Mouse (Mus musculus): ENCODE results near the gene H2-T3. TPM values are rescaled to one million over a fixed set of nuclear protein-coding genes. Genes with fewer than 3 reads are reported as not detected.

Gene H2-T3
- polyA plus RNA-seq, 1 experiment = not detected

GRCm38 (mm10) chr17:36215586-36215985 is 25.5 kb upstream of the H2-T3 start:
- no peak overlapping the region for H3K4me3 ChIP-seq (ENCODE audit: insufficient read depth, low read length)
- H3K4me1 ChIP-seq (ENCODE audit: control insufficient read depth, insufficient read depth, low read length) = no peaks in the 10 kb centered on the region

GRCm38 (mm10) chr17:36206846-36207245 is 16.8 kb upstream of the H2-T3 start:
- TF ChIP-seq POLR2A (IDR thresholded peaks at IDR 0.05; ENCODE audit: low read depth, low read length) = no peak
- TF ChIP-seq CTCF (IDR thresholded peaks at IDR 0.05; ENCODE audit: borderline replicate concordance, insufficient read depth, low read length) = no peak

More at GRCm38 (mm10) chr17:36215586-36215985, 25.5 kb upstream of the H2-T3 start:
- H3K27ac ChIP-seq (ENCODE audit: insufficient read depth, low read length) = no peak overlapping the region
- TF ChIP-seq POLR2A (IDR thresholded peaks at IDR 0.05; ENCODE audit: low read depth, low read length) (no peak), CTCF (IDR thresholded peaks at IDR 0.05; ENCODE audit: borderline replicate concordance, insufficient read depth, low read length) (no peak)

GRCm38 (mm10) chr17:36205862-36206261 is 15.8 kb upstream of the H2-T3 start:
- no peak for TF ChIP-seq CTCF (IDR thresholded peaks at IDR 0.05; ENCODE audit: borderline replicate concordance, insufficient read depth, low read length)
- Histone ChIP-seq H3K27ac (ENCODE audit: insufficient read depth, low read length) (no peak overlapping the region), H3K4me3 (ENCODE audit: insufficient read depth, low read length) (peak overlapping the region; percentile 40), H3K4me1 (ENCODE audit: control insufficient read depth, insufficient read depth, low read length) (no peaks in the 10 kb centered on the region)

More at GRCm38 (mm10) chr17:36206846-36207245, 16.8 kb upstream of the H2-T3 start:
- no peaks in the 10 kb centered on the region for H3K4me1 ChIP-seq (ENCODE audit: control insufficient read depth, insufficient read depth, low read length)
- no peak overlapping the region for H3K4me3 ChIP-seq (ENCODE audit: insufficient read depth, low read length)
- no peak overlapping the region for H3K27ac ChIP-seq (ENCODE audit: insufficient read depth, low read length)

- H3K4me1 ChIP-seq (ENCODE audit: control insufficient read depth, insufficient read depth, low read length) = no peaks in the 10 kb centered on the region
- TF ChIP-seq POLR2A (IDR thresholded peaks at IDR 0.05; ENCODE audit: low read depth, low read length) = no peak
- TF ChIP-seq CTCF (IDR thresholded peaks at IDR 0.05; ENCODE audit: borderline replicate concordance, insufficient read depth, low read length) = no peak
- no peak overlapping the region for H3K27ac ChIP-seq (ENCODE audit: insufficient read depth, low read length)
- peak overlapping the region; percentile 40 for H3K4me3 ChIP-seq (ENCODE audit: insufficient read depth, low read length)
These were observed 15.4 kb upstream of the H2-T3 start for GRCm38 (mm10) chr17:36205456-36205855.

- Histone ChIP-seq H3K4me3 (ENCODE audit: insufficient read depth, low read length) (no peak overlapping the region), H3K27ac (ENCODE audit: insufficient read depth, low read length) (no peak overlapping the region), H3K4me1 (ENCODE audit: control insufficient read depth, insufficient read depth, low read length) (no peaks in the 10 kb centered on the region)
- no peak for TF ChIP-seq CTCF (IDR thresholded peaks at IDR 0.05; ENCODE audit: borderline replicate concordance, insufficient read depth, low read length)
- no peak for TF ChIP-seq POLR2A (IDR thresholded peaks at IDR 0.05; ENCODE audit: low read depth, low read length)
These were observed 11.8 kb upstream of the H2-T3 start for GRCm38 (mm10) chr17:36201851-36202250.

DNA sequence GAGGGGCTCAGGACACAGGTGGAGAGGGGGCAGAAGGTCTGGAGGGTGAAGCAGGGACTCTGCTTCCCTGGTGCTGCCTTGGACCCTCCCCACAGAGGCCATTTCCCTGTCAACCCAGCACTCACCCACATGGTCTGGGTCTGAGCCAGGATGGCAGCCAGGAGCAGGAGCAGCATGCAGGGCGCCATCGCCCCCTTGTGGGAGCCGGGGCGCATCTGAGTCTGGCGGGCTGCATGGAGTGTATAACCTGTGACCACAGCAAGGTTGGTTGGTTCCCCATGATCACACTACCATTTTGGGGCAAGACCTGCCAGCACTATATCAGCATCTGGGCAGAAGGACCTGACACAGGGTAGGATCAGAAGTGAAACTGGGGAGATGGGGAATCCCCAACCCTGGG is 8.2 kb upstream of the H2-T3 start:
- H3K4me1 ChIP-seq (ENCODE audit: control insufficient read depth, insufficient read depth, low read length) = no peaks in the 10 kb centered on the region
- no peak overlapping the region for H3K27ac ChIP-seq (ENCODE audit: insufficient read depth, low read length)
- no peak overlapping the region for H3K4me3 ChIP-seq (ENCODE audit: insufficient read depth, low read length)
- TF ChIP-seq CTCF (IDR thresholded peaks at IDR 0.05; ENCODE audit: borderline replicate concordance, insufficient read depth, low read length) = peak; percentile 12; the same call in 1 of the 2 replicates
- no peak for TF ChIP-seq POLR2A (IDR thresholded peaks at IDR 0.05; ENCODE audit: low read depth, low read length)

DNA sequence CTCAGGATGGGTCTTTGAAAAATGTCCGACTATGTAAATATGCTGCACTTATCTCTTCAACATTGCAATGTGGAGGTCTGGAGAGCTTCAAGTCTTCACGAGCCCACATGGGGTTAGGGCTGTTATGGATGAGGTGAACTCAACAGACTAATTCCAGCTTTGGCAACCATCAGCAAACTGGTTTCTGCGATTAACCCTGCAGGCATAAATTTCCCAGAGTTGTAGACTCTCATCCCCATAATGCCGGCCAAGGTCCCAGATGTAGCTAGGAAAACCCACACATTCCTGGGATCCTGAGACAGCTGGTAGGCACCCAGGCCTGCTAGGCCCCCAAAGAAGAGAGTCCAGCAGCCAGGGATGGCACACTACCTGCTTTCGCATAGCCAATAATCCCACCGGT is 4.4 kb upstream of the H2-T3 start:
- Histone ChIP-seq H3K4me1 (ENCODE audit: control insufficient read depth, insufficient read depth, low read length) (no peaks in the 10 kb centered on the region), H3K4me3 (ENCODE audit: insufficient read depth, low read length) (no peak overlapping the region)
- TF ChIP-seq POLR2A (IDR thresholded peaks at IDR 0.05; ENCODE audit: low read depth, low read length) (no peak), CTCF (IDR thresholded peaks at IDR 0.05; ENCODE audit: borderline replicate concordance, insufficient read depth, low read length) (no peak)

DNA sequence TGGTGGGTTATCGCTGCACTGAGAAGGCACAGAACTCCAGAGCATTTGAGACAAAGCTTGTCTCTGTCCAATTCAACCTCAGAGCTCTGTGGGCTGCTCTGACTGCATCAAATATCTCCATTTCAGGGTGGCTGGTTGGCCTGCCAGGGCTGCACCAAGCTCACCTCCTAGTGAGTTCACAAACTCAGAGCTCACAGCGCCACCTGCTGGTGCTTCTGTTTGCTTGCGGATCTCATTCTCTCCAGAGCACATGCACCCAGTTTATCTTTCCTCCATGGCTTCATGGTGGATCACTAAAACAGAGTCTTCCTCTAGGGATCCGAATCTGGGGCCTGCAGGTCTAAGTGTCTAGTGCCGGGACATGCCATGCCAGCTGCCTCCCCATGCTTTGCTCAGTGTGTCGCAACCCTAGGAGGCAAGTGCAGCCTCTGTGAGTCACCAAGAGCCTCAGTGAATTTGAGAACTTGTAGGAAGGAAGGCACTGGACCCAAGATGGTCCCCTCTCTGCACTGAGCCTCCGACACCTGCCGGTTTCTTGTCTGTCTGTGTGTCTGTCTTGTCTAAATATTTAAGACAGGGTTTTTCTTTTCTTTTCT is 3.6 kb upstream of the H2-T3 start:
- H3K4me3 ChIP-seq (ENCODE audit: insufficient read depth, low read length) = no peak overlapping the region
- TF ChIP-seq POLR2A (IDR thresholded peaks at IDR 0.05; ENCODE audit: low read depth, low read length) = no peak
- peak; percentile 74; the same call in 1 of the 2 replicates for TF ChIP-seq CTCF (IDR thresholded peaks at IDR 0.05; ENCODE audit: borderline replicate concordance, insufficient read depth, low read length)
- no peaks in the 10 kb centered on the region for H3K4me1 ChIP-seq (ENCODE audit: control insufficient read depth, insufficient read depth, low read length)
- no peak overlapping the region for H3K27ac ChIP-seq (ENCODE audit: insufficient read depth, low read length)

More for the DNA sequence above, 4.4 kb upstream of the H2-T3 start:
- no peak overlapping the region for H3K27ac ChIP-seq (ENCODE audit: insufficient read depth, low read length)

DNA sequence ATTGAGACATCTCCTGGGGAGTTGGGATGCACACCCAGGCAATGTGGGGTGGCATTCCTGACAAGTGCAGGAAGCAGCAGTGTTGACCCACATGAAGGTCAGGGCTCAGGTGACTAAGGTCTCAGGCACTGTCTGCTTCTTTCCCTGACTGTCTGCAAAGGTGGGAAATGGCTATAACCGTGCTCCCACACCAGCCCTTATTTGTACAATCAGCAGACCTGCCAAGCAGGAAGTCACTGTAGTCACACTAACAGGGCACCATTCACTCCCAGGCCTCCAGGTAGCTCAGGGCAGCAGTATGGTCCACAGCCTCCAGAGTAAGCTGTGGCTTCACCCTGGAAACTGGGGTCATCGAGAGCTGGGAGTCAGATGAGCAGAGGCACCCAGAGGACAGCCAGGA is 2.3 kb upstream of the H2-T3 start:
- no peaks in the 10 kb centered on the region for H3K4me1 ChIP-seq (ENCODE audit: control insufficient read depth, insufficient read depth, low read length)
- H3K27ac ChIP-seq (ENCODE audit: insufficient read depth, low read length) = no peak overlapping the region
- H3K4me3 ChIP-seq (ENCODE audit: insufficient read depth, low read length) = no peak overlapping the region
- TF ChIP-seq POLR2A (IDR thresholded peaks at IDR 0.05; ENCODE audit: low read depth, low read length) (no peak), CTCF (IDR thresholded peaks at IDR 0.05; ENCODE audit: borderline replicate concordance, insufficient read depth, low read length) (no peak)

DNA sequence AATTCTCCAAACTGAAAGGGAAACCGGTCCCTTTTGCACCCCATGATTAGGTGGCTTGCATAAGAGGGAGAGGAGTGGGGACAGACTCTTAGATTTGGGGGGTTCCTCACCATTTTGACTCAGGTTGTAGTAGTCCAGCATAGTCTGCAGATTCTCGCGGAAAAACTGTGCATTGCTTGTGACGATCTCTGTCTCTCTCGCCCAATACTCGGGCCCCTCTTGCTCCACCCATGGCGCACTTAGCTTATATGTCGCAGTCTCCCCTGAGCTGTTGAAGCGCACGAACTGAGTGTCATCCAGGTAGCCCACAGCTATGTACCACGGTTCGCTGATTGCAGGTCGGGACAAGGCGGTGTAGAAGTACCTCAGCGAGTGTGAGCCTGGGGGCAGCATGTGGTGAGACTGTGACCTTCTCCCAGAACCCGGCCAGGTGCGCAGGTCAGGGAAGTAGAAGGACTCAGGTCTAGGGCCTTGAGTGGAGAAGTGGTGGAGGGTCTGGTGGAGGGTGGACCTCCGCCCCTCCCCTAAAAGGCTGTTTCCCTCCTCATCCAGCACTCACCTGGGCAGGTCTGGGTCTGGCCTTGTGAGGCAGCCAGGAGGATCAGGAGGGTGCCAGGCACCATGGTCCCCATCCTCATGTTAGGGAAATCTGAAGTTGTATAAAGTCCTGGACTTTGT is 457 bp downstream of the H2-T3 start:
- Histone ChIP-seq H3K27ac (ENCODE audit: insufficient read depth, low read length) (no peak overlapping the region), H3K4me3 (ENCODE audit: insufficient read depth, low read length) (no peak overlapping the region), H3K4me1 (ENCODE audit: control insufficient read depth, insufficient read depth, low read length) (no peaks in the 10 kb centered on the region)
- TF ChIP-seq POLR2A (IDR thresholded peaks at IDR 0.05; ENCODE audit: low read depth, low read length) (no peak), CTCF (IDR thresholded peaks at IDR 0.05; ENCODE audit: borderline replicate concordance, insufficient read depth, low read length) (no peak)

Measured in embryonic fibroblast, embryonic 13.5 days (primary cell).